Mouse (Mus musculus): ENCODE measurements around the gene Fhit. TPM values are rescaled to one million over a fixed set of nuclear protein-coding genes. Genes with fewer than 3 reads are reported as not detected.

The Fhit gene
- polyA plus RNA-seq, 1 experiment = 4.2 TPM

DNA sequence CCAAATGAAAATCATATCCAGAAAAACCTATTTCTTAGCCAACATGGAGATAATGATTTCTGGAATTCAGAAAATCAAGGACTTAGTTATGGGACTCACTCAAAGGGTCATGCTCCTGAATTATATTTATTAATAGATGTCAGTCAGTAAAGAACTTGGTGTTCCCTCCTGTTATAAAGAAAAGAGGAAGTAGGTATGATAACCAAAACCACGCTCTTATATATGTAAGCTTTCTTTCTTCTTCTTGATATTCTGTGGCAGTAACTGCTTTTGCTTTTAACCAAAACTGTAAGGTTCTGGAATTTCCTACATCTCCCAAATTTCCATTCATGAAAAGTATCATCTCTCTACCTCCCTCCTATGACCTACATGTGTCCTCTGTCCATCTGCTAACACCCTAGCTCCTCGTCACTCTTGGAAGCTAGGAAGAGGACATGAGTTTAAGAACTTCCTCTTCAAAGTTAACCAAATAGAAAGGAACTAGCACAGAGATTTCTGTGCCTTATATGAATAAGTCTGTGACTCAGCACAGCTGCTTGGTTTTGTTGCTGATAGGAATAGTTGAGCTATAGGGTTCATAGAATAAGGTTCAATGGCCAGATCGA, 731.3 kb downstream of the Fhit start:
- TF ChIP-seq POLR2A (IDR thresholded peaks at IDR 0.05; ENCODE audit: borderline replicate concordance, extremely low read depth, insufficient read depth, insufficient read length, poor library complexity, severe bottlenecking) (no peak), CTCF (IDR thresholded peaks at IDR 0.05; ENCODE audit: borderline replicate concordance, extremely low read depth, insufficient read depth, insufficient read length) (no peak)
- DNase-seq (ENCODE audit: low read depth) = no peak

DNA sequence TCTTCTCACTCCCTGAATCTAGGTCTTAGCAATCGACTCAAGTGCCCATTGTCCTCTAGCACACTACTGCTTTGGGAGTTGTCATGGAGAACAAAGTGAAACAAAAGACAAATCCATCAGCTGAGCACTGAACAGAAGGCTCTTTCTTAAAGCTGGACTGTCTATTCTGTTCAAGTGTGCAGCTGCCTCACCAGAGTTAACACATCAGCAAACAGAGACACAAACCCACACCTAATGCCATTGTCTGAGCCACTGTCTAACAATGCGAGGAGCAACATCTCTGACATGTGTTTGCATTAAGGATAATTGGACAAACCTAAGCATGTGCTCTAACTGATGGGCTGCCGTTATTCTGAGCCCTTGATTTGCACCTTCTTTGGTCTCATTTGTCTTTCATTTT, 738.3 kb downstream of the Fhit start:
- DNase-seq (ENCODE audit: low read depth) = peak; percentile 15
- no peak for TF ChIP-seq POLR2A (IDR thresholded peaks at IDR 0.05; ENCODE audit: borderline replicate concordance, extremely low read depth, insufficient read depth, insufficient read length, poor library complexity, severe bottlenecking)
- TF ChIP-seq CTCF (IDR thresholded peaks at IDR 0.05; ENCODE audit: borderline replicate concordance, extremely low read depth, insufficient read depth, insufficient read length) = no peak

DNA sequence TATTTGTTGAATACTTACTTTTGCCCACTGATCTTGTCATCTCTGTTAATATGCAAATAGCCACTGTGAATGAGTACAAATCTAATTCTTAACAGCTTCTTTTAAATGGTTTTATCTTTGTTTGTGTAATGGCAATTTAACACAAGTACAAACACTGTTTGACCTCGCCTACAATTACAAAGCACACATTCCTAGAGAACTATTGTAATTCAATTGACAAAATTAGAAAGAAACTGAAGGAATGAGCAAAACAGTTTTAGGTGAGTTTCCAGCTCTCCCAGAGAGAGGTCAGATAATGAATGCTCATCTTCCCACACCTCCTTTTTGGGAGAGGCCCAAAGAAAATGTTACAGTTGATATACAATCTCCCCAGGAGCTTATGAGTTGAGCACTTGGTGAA, 739.6 kb downstream of the Fhit start:
- DNase-seq (ENCODE audit: low read depth) = no peak
- TF ChIP-seq CTCF (IDR thresholded peaks at IDR 0.05; ENCODE audit: borderline replicate concordance, extremely low read depth, insufficient read depth, insufficient read length) (no peak), POLR2A (IDR thresholded peaks at IDR 0.05; ENCODE audit: borderline replicate concordance, extremely low read depth, insufficient read depth, insufficient read length, poor library complexity, severe bottlenecking) (no peak)

DNA sequence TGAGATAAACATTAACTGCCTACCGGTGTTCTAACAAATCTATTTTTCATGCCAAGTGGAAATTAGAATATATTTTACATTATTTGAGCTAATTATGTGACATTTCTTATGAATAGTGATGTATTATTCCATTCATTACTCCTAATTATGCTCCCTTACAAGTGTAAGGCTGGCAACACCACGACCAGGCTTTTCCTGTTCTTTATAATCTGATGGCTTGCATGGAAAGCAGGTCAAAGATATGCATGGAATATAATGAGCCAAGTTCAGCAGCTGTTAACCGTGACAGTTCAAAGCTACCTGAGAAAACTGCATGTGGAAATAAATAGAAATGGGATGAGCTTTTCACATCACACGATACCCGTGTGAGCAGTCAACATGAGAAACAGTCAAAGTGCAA, 746.8 kb downstream of the Fhit start:
- DNase-seq (ENCODE audit: low read depth) = peak; percentile 35
- TF ChIP-seq CTCF (IDR thresholded peaks at IDR 0.05; ENCODE audit: borderline replicate concordance, extremely low read depth, insufficient read depth, insufficient read length) = no peak
- no peak for TF ChIP-seq POLR2A (IDR thresholded peaks at IDR 0.05; ENCODE audit: borderline replicate concordance, extremely low read depth, insufficient read depth, insufficient read length, poor library complexity, severe bottlenecking)

DNA sequence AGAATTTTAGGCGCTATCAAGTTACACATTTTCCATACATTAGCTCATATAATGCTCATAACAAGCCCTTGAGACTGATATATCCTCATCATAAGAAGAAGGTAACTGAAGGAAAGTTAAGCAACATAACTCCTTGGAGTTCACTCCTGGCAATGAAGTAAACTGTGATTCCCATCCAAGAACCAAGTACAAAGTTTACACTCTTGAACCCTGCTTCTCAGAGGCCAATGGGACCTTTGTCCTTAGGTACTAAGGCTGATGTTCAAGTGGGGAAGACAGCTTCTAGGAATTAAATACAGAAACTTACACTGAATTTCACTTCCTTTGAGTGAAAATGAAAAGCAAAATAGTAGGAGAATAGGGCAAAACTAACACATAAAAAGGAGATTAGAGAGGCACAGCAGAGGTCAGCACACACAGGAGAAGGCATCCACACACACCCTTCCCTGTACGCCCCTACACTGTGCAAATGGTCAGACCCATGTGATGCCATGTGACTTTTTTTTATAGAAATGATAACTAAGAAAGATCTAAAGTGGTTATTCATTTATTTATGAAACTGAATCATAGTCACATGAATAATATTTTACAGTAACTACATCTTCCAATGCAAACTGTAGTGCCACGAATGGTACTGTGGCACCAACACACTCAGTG, 752.4 kb downstream of the Fhit start:
- DNase-seq (ENCODE audit: low read depth) = no peak
- TF ChIP-seq POLR2A (IDR thresholded peaks at IDR 0.05; ENCODE audit: borderline replicate concordance, extremely low read depth, insufficient read depth, insufficient read length, poor library complexity, severe bottlenecking) (no peak), CTCF (IDR thresholded peaks at IDR 0.05; ENCODE audit: borderline replicate concordance, extremely low read depth, insufficient read depth, insufficient read length) (no peak)

DNA sequence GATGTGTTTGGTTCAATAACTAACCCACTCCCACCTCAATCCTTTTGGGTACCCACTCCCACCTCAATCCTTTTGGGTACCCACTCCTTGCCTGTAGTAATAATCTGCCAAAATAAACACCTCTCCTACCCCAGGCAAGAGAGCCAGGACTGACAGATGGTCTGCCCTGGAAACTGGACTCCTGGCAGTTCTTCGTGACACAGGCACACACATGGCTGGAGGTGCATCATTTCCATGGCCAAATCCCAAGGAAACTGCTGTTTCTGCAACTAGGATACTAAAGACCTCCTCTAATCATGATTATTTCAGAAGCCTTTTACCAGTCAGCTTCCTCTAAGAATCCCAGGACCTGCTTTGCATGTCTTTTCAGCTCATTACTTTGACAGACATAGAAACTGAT, 756.5 kb downstream of the Fhit start:
- TF ChIP-seq CTCF (IDR thresholded peaks at IDR 0.05; ENCODE audit: borderline replicate concordance, extremely low read depth, insufficient read depth, insufficient read length) (no peak), POLR2A (IDR thresholded peaks at IDR 0.05; ENCODE audit: borderline replicate concordance, extremely low read depth, insufficient read depth, insufficient read length, poor library complexity, severe bottlenecking) (no peak)
- no peak for DNase-seq (ENCODE audit: low read depth)

DNA sequence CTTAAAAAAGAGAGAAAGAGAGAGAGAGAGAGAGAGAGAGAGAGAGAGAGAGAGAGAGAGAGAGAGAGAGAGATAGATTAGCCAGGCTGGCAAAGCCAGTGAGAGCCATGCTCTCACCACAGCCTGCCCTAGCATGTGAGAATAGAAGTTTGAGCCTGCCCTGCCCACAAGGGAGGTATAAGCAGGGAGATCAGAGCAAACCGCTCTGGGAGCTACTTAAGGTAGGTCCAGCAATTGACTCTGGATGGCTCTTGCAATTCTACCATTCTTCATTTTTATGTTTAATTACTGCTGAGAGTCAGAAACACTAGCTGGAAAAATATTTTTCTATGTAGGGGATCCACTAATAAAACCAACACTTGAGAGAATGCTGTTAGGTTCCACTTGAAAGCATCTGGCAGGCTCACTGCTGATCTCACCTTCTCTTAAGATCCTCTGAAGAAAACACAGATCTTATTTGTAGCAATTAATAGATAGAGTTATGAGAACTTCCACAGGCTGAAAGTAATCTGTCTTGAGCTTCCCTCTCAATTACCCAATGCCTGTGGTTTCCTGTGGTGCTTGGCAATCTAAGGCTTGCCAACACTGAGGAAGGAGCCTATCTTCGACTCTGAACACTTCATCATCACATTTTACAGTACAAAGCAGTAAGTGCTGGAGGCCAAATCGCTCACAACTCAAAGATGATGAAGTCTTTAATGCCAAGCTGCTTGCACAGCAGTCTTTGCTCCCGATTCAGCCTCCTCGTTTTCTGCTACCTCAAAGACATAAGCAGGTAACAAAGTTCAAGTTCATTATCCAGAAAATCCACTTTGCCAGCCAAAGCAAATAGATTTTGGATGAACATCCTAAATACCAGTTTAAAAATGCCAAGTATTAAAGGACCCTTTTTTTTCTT, 793.8 kb downstream of the Fhit start:
- TF ChIP-seq CTCF (IDR thresholded peaks at IDR 0.05; ENCODE audit: borderline replicate concordance, extremely low read depth, insufficient read depth, insufficient read length) (no peak), POLR2A (IDR thresholded peaks at IDR 0.05; ENCODE audit: borderline replicate concordance, extremely low read depth, insufficient read depth, insufficient read length, poor library complexity, severe bottlenecking) (no peak)
- DNase-seq (ENCODE audit: low read depth) = peak; percentile 30

DNA sequence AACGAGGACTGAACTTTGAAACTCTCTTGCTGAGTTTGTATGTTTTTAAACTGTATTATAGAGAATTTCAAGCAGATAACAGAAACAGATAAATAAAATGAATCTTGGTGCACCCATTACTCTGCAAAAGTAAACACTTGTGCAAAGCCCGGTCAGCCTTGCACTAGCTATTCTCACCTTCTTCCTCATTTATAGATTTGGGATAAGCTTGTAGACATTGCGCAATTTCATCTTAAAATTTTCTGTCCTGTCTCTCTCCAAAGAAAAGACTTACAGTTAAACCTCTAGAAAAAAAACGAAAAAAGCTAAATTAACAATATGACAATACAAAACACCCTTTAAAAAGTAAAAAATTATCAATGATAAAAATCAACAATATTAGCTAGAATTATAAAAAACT, 795.0 kb downstream of the Fhit start:
- no peak for TF ChIP-seq CTCF (IDR thresholded peaks at IDR 0.05; ENCODE audit: borderline replicate concordance, extremely low read depth, insufficient read depth, insufficient read length)
- TF ChIP-seq POLR2A (IDR thresholded peaks at IDR 0.05; ENCODE audit: borderline replicate concordance, extremely low read depth, insufficient read depth, insufficient read length, poor library complexity, severe bottlenecking) = no peak
- DNase-seq (ENCODE audit: low read depth) = no peak

DNA sequence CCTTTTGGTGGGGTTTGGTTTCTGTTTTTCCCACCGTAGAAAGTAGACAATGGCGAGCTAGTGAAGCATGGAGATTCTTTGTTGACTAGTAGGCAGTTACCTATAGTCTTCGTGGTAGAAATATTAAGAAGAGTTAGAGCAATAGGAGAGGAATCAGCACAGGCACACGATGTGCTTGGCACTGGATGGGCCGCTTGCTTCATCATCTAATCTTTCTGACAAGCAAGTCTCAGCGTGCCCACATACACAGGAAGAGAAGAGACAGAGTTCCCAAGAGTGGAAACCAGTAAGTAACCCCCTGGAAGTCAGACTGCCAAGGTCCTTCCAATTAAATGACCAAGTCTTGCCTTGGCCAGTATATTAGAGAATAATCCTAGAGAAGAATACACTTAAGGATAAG, 797.6 kb downstream of the Fhit start:
- DNase-seq (ENCODE audit: low read depth) = no peak
- TF ChIP-seq CTCF (IDR thresholded peaks at IDR 0.05; ENCODE audit: borderline replicate concordance, extremely low read depth, insufficient read depth, insufficient read length) (no peak), POLR2A (IDR thresholded peaks at IDR 0.05; ENCODE audit: borderline replicate concordance, extremely low read depth, insufficient read depth, insufficient read length, poor library complexity, severe bottlenecking) (no peak)

DNA sequence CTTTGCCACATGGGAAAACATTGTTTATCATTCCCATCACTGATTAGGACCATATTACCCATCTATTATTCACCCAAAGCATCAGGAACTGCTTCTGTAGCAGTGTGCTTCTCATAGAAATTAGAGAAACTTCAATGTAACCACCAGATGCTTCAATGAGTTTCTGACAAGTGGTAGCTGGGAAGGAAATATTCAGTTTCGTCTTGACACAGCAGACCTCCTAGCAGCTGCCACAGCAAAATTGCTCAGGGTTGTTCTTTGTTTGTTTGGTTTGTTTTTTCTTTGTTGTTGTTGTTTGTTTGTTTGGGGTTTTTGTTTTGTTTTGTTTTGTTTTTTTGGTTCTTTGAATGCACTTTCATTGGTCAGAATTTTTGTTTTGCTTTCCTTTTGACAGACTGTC, 798.5 kb downstream of the Fhit start:
- DNase-seq (ENCODE audit: low read depth) = no peak
- TF ChIP-seq CTCF (IDR thresholded peaks at IDR 0.05; ENCODE audit: borderline replicate concordance, extremely low read depth, insufficient read depth, insufficient read length) (no peak), POLR2A (IDR thresholded peaks at IDR 0.05; ENCODE audit: borderline replicate concordance, extremely low read depth, insufficient read depth, insufficient read length, poor library complexity, severe bottlenecking) (no peak)

DNA sequence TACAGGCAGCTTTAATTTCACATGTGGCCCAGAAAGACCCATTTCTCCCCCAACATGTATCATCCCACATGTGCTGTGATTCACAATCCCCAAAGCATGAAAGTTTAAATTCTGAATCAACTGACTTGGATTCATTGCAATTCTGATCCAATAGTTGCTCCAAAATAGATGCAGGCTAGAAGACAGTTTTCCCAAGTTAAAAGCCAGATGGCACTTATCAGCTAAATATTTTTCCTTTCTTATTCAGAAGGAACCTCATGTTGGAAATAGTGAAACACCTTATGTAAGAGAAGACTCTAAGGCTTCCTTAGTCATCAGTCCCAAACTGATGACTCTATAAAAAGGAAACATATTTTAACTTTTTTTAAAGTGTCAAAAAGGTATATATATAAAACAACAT, 815.9 kb downstream of the Fhit start:
- TF ChIP-seq CTCF (IDR thresholded peaks at IDR 0.05; ENCODE audit: borderline replicate concordance, extremely low read depth, insufficient read depth, insufficient read length) = no peak
- no peak for DNase-seq (ENCODE audit: low read depth)
